Mouse (Mus musculus): ENCODE data around the gene Col18a1.

- TF ChIP-seq CTCF (IDR thresholded peaks at IDR 0.05; ENCODE audit: borderline replicate concordance, extremely low read depth, insufficient read depth, insufficient read length) = no peak
- TF ChIP-seq POLR2A (IDR thresholded peaks at IDR 0.05; ENCODE audit: borderline replicate concordance, extremely low read depth, insufficient read depth, insufficient read length, poor library complexity, severe bottlenecking) = no peak
Observed at GRCm38 (mm10) chr10:77090063-77090462, 76.3 kb downstream of the Col18a1 start.
